Mouse (Mus musculus) urinary bladder, postnatal 4 days (tissue): ENCODE results near the gene Nol6.

Experiments used
- DNase-seq, 2 experiments: peaks; one replicate each; pipeline ENCODE4 v3.0.0; 2021 to 2022; ENCODE audit warnings: low spot score in 2 of 2

The Nol6 gene

DNA sequence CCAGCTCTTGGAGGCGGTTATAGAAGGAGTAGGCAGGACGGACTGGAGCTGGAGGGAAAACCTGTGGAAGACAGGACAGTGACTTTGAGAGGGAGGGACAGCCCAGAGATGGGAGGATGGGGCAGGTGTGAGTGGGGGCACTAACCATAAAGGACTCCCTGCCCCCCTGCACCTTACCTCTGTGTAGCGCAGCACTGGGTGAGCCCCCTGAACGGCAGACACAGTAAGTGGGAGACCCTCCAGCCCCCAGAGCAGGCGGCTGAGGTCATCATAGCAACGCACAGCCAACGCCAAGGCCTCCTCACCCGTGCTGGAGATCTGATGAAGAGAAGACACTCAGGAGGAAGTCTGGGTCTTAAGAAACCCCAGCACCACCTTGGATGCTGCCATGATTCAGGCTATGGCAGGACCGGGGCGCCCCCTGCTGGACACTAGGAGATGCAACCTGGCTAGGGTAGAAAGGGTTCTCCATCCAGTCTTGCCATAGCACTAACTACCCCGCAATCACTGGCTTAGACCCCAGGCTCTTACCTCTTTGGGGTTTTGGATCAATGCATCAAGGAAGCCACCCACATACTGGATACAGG, 5.5 kb downstream of the Nol6 start:
- peak in 1 of 2 experiments; percentile 72 for DNase-seq

DNA sequence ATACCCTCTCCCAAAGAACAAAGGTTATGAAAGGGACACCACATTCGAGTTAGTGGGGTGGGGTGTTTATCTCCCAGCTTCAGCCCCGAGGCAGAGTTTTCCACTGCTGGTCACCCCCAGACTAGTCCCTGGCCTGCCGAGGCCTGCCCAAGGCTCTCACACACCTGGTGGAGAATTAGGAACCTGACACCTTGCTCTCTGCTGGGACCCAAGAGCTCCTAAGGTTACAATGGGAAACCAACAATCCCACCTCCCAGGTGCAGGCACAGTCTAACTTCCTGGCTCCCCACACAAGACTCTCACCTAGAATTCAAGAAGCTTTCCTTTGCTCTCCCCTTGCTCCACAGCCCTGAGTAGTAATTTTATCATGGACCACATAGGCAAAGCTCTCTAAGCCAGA, 7.4 kb downstream of the Nol6 start:
- DNase-seq, result no peak

DNA sequence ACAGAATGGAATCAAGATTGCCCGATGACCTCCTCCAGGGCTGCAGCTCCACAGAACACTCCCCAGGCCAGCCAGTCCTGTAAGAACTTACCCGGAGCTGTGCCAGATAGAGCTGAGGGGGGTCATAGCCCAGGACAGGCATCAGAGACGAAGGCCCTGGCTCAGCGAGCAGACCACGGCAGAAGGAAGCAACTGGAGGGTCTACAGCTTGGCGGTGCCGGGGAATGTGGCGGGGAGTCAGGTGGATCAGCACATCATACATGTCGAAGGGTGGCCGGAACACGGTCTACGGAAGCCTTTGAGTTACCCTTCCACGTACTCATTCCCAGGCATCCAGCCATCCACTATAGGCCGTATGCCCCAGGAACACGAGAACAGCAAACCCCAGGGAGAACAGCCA, 8.5 kb downstream of the Nol6 start:
- peak in 1 of 2 experiments; percentile 55 for DNase-seq

DNA sequence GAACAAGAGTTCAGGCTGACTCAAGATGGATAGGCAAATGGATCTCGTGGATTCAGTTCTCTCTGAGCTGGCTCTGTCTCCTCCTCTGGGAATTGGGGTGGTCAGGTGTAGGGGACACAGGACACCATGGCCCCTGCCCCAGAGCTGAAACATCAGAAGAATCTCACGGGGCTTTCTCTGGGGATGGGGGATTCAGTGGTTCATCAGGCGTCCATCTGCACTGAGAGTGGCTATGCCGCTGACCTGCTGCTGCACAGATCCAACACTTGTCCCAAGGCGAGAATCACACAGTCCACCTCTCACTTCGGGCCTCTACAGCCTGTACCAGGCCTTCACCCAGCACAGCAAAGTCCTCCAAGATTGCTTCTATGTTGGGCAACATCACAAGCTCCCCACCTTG, 9.2 kb downstream of the Nol6 start:
- no peak for DNase-seq

DNA sequence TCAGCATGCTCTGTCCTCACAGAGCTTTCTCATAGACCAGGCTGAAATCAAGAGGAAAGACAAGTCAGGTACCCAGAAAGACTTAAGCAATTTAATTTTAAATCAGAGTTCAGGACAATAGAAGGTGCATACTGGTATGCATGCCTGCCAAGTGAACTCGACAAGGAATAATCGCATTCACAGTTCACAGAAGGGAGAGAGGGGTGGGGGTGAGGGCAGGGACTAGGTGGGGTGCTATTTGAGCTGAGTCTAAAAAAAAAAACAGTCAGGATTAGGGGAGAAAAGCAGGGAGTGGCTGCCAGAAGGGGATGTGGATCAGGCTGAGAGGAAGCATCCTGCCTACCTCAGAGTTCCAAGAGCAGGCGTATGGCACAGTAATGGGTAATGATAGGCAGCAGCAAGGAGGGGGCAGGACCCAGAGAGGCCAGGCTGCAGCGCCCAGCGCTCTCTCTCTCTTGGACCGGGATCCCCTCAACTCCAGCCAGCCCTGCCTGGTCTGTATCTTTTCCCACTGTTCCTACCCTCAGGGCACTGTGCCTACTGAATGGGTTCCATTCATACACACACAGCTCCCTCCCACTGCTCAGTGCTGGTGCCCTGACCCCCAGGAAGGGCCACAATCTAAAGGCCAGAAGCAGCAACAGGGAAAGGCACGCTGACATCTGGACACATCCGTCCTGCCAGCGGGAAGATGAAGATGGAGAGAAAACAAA, 9.7 kb downstream of the Nol6 start:
- peak in 1 of 2 experiments; percentile 55 for DNase-seq

DNA sequence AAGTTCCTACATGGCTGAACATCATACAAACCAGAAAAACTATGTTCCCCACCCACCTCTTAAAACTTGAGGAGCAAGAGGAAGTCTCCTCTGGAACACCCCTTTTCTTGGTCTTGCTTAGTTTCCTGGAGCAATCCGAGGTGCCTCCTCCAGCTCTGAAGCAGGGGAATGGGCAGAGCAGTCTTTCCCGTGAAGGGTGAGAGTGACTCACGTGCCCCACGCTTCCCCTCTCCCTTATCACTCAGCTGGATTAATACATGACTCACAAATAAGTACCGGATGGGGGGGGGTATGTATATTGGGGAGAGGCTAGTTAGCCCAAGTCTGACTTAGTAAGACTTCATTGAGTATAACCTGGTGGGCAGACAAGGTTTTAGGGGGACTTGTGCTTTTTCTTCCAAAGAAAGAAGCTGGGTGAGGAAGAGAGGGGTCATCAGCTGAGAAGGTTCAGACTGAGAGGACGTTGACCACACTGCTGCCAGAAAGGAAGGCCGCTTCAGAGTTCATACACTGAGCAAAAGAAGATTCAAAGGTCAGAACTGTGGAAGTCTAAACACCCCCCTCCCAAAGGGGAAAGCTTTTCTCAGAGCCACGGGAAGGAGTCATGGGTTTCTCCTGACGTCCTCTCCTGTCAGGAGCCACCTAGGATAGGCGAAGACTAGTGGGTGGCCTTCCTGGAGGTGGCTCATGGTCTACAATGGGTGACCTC, 15.4 kb downstream of the Nol6 start:
- no peak for DNase-seq

DNA sequence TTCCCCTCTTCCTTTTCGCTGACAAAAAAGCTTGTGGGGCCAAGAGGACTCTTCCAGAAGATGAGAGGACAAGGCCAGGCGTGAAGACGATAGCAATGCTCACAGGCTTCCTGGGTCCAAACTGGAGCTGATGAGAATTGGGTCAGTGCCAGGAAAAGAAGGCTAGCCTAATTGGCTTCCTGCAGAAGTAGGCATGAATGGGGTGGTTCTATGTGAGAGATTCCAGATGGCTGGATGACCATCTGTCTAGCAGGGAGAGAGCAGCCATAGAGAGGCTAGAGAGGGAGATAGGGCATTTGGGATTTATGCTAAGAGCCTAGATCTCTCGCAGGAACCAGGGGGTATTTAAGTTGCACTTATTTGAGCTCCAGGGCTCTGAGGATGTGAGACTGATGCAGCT, 16.8 kb downstream of the Nol6 start:
- no peak for DNase-seq

DNA sequence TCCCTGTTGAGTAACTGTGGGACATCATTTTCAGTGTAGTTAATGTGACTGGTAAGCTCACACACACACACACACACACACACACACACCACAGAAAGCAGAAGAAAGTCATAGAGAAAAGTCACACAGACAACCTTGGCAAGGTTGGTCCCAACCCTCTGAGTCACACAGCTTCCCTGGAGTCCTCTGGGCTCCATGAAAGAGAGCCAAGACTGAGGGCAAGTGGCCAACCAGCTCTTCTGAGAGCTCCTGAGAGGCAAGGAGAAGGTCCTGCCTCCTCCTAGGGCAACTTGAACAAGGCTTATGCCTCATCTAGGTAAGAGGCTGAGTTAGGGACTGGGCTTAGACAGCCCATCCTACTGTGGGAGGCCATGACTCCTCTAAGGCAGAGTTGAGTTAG, 21.4 kb downstream of the Nol6 start:
- DNase-seq, result no peak

DNA sequence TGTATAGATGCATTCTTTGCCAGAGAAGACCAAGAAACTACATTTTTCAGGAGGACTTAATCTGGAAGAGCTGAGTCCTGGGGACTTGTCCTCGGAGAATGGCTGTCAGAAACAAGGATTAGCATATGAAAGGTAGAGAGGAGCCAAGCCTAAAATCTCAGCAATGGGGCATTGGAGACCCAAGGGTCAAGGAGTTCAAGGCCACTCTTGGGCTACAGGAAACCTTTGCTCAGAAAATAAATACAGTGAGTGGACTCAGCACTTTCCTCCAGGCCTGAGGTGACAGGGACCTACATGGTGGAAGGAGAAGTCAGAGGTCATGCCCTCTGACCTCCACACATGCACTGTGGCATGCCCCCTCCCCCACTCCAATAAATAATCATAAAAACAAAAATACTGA, 23.3 kb downstream of the Nol6 start:
- DNase-seq, result no peak

DNA sequence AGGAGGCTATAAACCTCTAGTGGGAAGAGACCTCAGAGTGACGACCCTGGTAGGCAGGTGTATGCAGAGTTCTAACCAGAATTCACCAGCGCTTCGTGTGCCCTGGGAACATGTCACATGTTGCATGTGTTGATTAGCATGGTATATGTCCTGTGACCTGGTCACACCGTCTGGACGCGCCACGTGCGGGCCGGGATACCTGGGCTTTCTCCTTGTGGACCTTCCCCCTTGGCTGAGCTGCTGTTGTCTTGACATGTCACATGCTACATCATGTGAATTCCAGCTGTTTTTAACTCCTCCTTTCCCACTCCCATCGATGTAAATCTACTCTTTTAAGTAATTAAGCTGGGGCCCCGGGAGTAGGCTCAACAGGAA, 25.7 kb downstream of the Nol6 start:
- DNase-seq, result no peak

DNA sequence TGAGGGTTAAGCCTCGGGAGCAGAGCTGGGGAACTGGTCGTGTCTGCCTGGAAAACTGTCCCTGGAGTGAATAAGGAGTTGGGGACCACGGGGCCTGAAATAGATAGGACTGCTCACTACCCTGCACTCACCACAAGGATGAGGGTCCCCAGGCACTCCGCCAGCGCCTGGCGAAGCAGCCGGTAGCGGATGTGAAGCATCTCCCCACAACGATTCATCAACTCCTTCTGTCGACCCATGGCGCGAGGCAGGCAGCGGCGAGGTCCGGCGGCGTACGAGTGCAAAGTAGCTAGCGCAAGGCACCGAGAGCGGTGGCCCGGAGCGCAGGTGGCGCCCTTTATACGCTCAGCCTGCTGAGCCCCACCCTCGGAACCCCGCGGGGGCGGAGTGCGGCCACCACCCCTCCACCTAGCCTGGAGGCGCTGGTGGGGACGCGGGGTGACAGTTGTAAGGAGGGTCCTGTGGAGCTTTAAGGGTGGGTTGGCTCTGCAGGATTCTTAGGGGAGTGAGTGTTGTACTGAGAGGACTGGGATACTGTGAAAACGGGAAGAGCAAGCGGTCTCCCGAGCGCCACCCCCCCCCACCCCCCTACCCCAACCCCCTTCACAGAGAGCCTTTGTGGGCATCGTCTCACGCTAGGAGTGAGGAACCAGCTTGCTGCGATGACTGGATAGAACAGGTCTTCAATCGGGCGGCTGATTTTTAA, 26.2 kb downstream of the Nol6 start, which contains the start of gene Aqp3:
Gene Aqp3 (minus strand): TSS at position 313 of the 706 bp plus-strand sequence.
- peak; percentile 50 to 63 for DNase-seq

DNA sequence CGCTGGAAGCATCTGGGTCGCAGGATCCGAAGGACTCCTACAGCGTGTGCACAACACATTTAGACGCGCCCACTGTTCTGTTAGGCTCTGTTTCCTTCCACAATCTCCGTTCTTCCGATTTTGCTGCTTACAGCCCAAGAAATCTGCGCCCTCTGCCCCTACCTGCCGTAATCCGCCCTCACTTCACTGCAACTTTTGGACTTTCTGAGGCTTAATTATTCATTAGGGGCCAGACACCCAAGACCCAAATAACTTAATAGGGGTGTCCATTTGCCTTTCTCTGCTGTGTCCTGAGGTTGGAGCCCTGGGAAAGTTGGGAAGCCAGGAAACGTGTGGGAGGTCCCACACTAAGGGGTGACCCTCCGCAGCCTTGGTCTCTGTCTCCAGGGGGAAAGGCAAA, 26.9 kb downstream of the Nol6 start:
- DNase-seq, result no peak

DNA sequence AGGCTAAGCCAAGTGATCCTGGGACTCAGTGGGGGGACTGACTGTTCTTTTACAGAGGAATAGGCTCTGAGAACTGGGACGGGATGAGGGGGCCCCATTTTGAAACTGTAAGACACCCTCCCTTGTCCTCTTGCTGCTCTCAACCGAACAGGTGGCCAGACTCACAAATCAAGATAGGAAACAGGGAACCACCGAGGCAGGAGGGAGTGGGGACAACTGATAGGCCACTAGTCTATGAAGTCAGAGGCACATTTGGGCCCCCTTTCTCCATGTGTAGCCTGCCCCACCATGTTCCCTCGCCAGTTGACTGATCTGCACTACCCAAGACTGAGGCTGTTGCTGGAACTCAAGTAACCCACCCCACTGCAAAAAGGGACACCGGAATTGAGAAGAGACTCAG, 27.5 kb downstream of the Nol6 start:
- no peak for DNase-seq

DNA sequence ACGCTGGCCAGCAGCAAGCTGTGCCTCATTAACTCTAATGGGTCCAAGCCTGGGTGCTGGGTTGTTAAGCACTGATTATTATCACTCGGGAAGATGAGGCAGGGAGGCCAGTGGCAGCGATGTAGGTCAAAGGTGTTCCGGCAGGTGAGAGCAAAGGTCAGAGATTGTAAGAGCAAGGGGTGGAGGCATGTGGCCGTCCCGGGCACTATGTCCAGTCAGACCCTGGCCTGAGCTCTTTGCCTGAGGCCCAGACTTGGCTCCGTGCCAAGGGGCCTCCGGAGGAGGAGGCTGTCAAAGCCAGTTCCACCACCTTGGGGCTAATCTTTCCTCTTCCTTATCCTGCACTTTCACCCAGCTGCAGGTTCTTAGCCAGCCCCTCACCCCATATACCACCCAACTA, 28.1 kb downstream of the Nol6 start:
- peak in 1 of 2 experiments; percentile 58 for DNase-seq

DNA sequence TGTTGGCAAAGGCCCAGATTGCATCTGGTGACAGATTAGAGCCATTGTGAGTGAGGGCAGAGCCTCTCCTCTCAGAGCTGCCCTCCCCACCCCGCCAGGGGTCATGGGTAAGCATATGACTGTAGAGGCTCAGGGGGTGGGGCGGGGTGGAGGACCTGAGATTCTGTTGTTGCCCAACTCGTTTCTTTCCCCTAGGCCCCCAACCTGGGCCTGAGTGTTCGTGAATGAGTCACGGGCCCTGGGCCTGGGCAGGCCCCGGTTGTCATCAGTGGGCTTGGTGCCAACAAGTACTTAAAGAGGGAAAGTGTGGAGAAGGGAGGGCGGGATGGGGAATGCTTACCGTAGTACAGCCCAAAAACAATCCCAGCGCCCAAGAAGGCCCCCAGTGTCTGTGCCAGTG, 29.9 kb downstream of the Nol6 start:
- DNase-seq, result peak in 1 of 2 experiments; percentile 61

DNA sequence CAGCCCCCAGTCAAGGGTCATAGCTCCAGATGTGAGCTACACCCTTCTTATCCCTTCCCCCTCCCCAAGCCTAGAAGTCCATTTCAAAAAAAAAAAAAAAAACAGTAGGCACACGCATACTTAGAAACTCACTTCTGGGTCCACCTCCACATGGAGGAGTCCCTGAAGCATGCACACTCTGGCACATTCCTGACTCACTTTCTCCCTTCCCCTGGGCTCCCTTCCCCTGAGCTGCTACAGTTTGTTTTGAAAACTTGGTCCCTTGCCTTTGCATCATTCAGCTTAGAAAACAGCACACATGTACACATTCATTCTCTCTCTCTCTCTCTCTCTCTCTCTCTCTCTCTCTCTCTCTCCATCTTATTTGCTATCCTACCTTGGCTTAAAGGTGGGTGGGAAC, 31.3 kb downstream of the Nol6 start:
- no peak for DNase-seq

DNA sequence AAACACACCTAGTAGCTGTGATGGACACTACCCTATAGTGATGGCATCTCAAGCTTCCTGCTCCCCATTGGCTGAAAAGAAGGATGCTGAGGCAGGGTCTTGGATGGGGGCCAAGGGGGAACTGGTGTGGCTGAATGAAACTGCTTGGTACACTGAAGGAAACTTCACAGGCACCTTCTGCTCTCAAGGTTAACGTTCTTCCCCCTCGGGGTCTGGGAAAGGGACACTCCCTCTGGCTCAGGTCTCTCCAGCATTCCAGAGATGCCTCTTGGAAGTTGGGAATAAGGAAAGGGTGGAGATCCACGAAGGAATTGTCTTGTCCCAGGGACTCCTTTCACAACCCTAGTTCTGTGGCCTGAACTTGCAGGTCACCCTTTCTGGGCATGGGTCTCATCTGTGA, 32.9 kb downstream of the Nol6 start:
- DNase-seq, result no peak

DNA sequence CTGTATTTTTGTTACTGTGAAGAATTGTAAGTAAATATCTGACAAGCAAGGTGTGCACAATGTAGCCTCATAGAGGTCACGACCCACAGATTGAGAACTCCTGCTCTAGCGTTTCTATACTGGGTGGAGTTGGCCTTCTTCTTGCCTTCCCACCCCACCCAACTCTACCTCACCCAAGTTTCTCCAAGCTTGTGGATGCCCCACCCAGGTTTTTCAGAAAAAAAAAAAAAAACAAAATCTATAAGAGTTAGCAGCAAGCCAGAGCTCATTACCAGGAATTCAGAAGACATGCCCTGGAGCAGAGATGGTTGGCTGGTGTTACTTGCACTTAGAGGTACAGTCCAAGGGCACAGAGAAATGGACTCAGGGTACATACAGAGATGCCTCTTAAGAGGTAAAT, 34.5 kb downstream of the Nol6 start:
- no peak for DNase-seq

DNA sequence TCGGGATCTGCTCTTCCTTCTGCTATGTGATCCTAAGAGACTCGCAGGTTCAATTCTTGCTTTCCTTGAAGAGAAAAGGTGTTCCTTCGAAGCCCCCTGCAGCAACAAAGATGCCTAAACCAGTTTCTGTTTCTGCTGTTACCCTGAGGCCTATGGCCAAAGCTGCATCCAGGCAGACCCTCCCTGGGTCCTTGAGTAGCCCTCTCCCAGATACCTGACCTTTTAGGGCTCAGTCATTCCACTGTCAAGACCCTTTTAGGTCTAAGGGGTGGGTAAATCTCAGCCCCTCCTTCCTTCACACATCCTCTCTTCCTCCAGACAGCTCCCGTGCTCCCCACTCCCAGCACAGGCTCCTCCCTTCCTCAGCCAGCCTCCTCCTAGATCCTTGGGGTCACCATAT, 35.1 kb downstream of the Nol6 start:
- no peak for DNase-seq

DNA sequence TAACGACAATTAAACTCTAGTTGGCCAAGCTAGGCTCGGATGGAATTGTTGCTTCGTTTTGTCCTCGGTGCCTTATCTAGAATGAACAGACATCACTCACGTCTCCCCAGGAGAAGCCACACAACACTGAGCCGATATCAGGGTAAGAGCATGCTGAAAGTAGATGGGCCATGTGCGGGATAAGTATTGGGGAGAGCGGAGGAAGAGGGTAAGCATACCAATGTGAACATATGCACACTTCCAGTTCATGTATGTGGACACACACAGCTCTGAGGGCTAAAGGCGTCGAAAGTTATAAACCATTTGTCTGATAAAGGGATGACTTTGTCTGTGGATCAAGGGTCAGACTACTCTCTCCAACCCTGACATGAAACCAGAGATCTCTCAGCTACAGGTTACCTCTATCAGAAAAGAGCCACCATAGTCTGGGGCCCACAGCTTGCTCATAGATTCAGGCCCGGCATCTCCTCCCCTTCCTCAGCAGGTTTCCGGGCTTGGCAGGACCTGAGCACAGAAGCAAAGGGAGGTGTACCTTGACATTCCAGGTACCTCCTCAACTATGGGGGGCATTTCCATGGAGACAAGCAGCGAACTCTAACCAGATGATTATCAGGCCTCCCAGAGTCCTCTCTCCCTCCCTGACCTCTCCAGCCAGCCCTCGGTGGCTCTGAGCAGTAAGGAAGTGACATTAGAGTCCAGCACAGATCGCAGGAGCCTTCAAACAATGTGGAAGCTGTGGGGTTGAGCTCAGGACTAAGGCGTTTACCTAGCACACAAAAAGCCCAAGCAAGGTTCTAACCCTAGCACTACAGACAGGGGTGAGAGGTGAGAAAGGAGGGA, 36.6 kb downstream of the Nol6 start:
- no peak for DNase-seq

DNA sequence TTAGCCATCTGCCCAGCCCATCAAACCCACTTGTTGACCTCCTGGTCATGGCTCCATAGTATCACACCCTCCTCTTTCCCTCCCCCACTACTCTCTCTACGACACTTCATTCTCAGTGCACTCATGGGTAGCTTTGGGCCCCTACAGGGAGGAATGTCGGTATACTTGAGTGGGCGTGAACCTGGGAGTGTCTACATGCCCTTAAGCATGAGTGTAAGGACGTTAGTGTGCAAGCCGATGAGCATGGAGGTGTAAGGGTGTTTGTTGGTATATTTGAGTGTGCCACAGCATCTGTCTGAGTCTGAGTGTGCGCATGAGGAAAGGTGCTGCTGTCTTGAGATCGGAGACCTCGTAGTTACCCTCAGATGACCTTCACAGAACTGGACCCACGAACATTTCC, 37.3 kb downstream of the Nol6 start:
- no peak for DNase-seq

DNA sequence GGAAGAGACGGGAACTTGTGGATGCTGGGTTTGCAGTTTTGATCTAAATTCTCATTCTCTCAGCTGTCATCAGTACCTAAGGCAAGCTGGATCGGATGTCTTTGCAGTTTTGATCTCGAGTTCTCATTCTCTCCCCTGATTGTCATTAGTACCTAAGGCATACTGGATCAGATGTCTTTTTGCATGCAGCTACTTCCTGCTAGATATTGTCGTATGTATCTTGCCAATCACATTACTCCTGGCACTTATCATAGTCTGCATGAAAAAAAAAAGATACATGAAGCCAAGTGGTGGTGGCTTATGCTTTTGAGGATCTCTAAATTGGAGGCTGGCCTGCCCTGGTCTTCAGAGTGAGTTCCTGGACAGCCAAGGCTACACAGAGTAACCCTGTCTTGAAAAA, 39.4 kb downstream of the Nol6 start:
- no peak for DNase-seq
